Mouse (Mus musculus): ENCODE results near the gene Mpp3.

The Mpp3 gene

DNA sequence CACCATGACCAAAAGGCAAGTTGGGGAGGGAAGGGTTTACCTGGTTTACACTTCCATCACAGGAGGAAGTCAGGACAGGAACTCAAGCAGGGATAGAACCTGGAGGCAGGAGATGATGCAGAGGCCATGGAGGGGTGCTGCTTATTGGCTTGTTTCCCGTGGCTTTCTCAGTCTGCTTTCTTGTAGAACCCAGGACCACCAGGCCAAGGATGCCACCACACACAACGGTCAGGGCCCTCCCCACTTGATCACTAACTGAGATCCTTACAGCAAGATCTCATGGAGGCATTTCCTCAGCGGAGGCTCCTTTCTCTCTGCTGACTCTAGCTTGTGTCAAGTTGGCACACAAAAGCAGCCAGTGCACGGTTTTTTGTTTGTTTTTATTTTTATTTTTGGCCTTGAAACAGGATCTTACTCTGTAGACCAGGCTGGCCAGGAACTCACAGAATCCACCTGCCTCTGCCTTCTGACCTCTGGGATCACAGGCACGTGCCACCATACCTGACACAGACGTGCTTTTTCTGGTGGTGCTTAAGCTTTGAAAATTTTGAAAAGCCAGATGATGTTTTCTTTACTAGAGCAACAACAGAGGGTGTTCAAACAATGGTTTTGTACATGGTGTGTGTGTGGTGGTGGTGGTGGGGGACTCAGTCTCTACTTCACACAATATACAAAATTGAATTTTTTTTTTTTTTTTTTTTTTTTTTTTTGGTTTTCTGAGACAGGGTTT is at the start of gene Mpp3:
Gene Mpp3 (minus strand): TSS at position 375 of the 730 bp plus-strand sequence.
- DNase-seq (ENCODE audit: low read depth, low spot score) = no peak

DNA sequence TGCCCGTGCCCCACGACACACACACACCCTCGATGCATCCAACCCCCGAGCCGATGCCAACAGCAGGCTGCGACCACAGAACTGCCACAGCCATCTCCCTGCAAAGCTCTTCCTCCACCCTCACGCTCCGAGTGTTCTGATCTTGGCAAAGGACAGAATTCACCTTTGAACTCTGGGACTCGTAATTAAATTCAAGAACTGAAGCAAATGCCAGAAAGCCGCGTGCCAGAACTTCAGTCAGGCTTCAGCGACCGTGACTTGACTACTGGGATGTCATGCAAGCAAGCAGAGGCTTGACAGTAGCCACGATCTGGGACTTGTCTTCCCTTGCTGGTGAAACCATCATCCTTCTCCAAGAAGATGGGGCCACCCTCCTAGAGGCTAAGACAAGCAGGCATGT is 45.5 kb upstream of the Mpp3 start:
- DNase-seq (ENCODE audit: low read depth, low spot score) = no peak

DNA sequence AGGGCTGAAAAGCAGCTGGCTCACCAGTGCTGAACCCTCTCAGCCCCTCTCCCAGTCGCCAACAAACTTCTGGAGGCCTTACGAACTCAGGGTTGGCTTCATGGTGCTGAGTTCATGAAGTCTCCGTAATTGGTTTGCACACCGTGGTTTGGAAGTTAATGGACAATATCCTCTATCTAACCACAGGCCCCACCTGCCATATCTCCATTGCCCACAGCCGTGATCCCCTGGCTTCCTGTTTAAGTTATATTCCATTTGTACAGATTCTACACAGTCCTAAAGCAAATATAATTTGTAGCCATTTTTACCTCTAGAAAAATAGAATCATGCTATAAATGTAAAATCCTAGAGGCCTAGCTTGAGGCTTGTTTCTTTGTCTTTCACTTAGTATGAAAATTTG is 44.5 kb upstream of the Mpp3 start:
- DNase-seq (ENCODE audit: low read depth, low spot score) = no peak

DNA sequence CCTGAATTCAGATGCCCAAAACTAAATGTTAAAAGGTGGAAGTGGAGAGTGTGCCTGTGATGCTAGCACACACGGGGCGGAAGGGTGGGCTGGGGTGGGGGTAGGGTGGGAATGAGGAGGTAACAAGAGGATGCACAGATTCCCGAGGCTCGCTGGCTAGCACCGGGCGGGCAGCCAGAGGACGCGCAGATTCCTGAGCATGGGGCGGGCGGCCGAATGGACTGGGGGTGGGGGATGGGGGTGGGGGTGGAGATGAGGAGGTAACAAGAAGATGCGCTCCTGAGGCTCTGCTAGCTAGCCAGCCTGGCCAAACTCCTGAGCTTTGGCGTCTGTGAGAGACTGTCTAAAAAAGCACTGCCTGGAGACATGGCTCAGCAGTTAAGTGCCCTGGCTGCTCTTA is 42.2 kb upstream of the Mpp3 start:
- DNase-seq (ENCODE audit: low read depth, low spot score) = no peak

DNA sequence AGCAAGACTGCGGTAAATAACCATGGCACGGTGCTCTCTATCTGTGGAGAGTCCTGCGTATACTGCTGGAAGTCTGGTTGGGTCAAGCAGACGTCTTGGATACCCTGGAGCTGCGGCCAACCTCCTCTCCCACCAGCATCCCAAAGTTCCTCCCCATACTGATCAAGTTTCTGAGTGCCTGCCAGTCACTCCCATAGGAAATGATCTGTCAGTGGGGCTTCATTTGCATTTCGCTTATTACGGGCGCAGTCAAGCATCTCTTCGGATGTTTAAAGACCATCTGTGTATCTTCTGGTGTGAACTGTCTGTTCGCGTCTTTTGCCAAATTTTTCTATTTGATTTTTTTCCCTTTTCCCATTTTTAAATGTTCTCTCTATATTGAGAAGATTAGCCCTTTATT is 41.4 kb upstream of the Mpp3 start:
- DNase-seq (ENCODE audit: low read depth, low spot score) = no peak

DNA sequence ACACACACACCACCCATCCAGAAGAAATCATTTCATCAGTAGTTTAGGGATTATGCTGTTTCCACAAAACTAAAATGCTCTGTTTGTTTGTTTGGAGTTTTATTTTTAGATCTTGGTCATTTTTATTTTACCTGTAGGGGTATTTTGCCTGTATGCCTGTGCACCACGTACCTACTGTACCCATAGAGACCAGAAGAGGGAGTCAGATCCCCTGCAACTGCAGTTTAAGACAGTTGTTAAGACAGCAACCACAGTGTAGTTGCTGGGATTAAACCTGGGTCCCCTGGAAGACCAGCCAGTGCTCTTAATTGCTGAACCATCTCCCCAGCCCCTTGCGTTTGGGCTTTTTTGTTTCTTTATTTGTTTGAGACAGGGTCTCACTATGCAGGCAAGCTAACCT is 40.7 kb upstream of the Mpp3 start:
- DNase-seq (ENCODE audit: low read depth, low spot score) = no peak

DNA sequence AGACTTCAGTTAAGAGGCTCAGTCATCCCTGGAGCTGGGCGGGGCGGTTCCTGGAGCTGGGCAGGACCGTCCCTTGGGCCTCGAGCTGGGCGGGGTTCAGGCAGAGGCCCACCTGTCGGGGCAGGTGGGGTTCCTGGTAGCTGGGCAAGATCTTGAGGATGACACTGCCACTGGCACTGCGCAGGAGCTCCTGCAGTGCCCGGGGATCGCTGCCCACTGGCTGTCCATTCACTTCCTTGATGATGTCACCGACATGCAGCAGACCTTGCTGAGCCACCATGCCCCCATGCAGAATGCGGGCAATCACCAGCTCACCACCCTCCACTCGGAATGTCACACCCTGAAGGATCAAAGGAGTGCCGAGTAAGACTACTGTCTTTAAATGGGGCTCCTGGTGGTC is 34.8 kb upstream of the Mpp3 start:
- no peak for DNase-seq (ENCODE audit: low read depth, low spot score)

DNA sequence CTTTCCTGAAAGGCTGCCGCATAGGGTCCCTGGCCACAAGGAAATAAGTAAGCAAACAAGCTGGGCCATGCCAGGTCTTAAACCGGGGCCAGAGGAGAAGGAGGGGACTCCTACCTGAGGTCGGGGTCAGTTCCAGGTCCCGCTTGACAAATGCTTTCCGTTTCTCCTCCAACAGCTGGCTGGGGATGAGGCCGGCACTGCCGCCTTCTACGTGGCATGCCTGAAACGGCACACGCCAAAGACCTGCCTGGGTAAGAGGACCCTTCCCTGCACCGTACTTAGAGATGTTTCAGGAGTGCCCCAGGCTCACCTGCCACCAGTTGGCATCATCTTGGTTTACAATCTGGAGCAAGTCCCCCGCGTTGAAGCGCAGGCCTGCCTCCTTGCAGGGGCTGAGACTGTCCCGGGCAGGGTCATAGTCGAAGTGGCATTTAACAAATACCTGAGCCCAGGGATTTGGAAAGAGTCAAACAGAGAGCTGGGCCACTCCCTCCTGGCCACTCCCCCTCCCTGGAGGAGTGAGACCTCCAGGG is 33.7 kb upstream of the Mpp3 start:
- no peak for DNase-seq (ENCODE audit: low read depth, low spot score)

DNA sequence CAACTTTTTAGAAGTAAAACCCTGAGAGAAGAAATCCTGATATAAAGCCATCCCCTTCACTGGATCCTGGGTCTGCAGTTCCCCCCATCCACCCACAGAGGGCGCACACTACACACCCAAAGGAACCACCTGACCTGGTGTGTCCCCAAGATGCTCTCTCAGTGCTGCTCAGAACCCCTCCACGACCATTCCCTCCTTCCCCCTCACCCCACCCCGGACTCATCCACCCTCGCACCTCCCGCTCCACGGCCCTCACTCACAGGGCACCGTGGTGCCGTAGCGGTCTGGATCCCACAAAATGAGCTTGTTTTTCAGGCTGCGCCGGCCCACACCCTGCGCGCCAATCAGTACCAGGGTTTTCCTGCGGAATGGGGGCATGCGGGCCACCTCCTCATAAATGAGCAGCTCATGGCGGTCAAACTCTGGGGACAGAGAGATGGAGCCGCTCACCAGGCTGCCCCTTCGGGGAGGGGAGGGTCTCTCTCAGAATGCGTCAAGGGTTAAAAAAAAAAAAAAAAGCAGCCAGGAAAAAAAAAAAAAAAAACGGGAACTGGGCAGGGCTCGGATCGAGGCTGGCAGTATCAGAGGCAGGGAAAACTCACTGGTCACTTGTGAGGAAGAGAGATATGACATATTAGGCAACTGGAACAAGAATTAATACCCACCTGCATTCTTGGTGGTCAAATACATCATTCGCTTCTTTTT is 33.1 kb upstream of the Mpp3 start:
- DNase-seq (ENCODE audit: low read depth, low spot score) = peak; percentile 50

DNA sequence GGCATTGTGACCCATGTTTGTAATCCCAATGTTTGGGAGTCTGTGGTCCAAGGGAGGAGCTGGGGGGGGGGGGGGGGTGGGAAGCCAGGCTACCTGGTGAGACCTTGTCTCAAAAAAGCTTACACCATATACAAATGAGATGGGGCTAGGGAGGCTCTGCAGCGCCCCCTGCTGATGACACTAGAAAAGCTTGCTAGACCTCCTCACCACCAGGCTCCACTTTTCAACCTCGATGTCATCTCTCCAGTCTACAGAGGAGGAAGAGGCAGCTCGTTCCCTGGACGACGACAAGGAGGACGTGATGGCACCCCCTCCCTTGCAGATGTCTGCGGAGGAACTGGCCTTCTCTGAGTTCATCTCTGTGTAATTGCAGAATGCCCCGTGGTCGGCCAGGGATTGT is 25.6 kb upstream of the Mpp3 start:
- DNase-seq (ENCODE audit: low read depth, low spot score) = no peak

DNA sequence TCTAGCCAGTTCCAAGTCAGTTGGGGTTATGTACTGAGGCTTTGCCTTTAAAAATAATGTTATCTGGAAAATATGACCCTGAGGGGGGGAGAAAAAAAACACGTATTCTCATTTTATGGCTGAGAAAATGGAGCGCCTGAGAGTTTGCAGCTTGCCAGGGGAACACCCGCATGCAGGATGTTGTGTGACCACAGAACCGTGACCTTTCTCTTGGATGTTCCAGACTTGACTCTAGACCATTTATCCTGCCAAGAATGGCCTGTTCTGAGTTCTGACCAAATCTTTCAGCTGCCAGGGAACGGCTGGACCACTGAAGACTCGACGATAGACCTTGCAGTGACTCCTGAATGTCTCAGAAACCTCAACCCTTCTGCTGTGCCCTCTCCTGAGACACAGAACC is 24.9 kb upstream of the Mpp3 start:
- DNase-seq (ENCODE audit: low read depth, low spot score) = no peak

DNA sequence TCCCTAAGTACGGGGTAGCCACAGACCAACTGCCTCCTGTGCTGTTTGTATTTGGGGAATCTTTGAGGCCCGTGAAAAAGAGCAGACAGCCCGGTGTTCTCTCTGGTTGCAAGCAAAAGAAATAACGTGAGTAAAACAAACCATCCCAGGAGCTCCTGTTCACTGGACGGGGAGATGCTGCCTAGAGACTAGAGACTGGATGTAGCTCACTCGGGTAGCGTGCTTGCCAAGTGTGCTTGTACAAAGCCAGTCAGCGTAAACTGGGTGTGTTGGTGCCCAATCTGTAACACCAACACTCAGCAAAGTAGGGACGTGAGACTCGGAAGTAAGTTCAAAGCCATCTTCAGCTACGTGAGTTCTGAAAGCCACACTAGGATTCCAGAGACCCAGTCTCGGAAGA is 24.4 kb upstream of the Mpp3 start:
- DNase-seq (ENCODE audit: low read depth, low spot score) = no peak

DNA sequence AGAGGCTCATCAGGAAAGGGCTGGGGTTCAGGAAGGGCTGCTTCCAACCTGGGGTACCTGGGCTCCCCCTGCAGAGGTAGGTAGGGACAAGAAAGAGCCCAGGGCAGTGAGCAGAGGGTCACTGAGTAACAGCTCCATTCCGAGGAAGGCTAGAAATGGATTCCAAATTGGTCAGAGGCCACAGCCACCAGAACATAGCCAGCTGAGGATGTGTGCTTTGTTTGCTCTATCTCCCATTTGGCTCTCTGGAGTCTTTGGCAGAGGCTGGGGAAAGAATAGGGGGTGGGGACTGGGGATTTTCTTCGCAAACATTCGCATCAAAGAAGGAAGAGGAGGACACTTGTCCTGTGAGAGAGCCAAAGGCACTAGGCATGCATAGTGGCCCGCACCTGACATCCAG is 23.7 kb upstream of the Mpp3 start:
- DNase-seq (ENCODE audit: low read depth, low spot score) = no peak

DNA sequence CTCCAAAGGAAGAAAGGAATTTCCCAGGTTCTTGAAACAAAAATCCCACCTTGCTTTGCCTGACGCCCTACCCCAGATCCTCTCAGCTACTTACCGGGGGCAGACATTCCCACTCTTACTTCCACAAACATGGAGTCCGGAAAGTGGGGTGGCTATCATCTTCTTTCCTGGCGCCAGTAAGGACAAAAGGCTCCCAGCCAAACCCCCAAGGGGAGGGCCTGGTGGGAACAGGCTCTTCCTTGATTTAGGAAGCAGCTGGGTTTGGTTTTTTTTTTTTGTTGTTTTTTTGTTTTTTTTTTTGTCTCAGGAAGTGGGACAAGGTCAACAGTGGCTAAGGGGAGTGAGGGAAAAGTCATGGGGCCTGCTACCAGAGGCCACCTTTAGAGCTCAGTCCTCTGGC is 23.3 kb upstream of the Mpp3 start:
- DNase-seq (ENCODE audit: low read depth, low spot score) = no peak

DNA sequence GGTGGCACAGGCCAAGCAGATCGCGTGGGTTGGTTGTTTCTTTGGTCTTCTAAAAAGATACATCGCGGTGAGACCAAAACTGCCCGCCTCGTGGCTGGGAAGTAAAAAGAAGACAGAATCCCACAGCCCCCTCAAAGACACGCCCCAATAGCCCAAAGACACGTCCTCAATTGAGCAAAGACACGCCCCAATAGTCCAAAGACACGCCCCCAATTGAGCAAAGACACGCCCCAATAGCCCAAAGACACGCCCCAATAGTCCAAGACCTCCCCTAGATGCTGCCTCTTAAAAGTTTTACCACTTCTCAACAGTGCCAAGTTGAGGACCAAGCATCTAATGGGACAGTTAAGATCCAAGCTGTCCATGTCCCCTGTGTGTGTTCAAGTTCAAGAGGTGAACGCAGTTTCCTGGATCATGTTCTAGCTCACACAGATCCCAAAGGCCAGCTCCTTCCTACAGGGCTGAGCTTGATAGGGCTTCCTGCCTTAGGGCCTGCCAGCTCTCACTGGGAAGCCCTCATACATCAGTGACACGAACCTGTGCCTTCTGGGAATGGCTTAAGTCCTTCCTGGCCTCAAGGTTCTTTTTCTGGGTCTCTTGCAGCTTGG is 21.7 kb upstream of the Mpp3 start:
- no peak for DNase-seq (ENCODE audit: low read depth, low spot score)

DNA sequence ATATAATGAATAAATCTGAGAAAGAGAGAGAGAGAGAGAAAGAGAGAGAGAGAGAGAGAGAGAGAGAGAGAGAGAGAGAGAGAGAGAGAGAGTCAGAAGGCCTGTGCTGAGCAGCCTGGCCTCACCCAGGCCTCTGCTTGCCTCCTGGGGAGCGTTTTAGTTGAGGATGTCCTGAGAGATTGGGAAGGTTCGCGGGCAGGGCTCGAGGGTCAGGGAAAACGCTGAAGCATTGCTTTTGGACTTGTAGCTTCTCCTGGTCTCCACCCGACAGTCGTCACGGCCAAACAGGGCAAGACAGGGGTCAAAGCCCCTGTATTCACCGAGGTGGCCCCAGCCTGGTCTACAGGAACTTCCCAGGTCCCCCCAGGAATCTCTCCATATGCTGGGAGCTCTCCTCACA is 18.3 kb upstream of the Mpp3 start:
- no peak for DNase-seq (ENCODE audit: low read depth, low spot score)

DNA sequence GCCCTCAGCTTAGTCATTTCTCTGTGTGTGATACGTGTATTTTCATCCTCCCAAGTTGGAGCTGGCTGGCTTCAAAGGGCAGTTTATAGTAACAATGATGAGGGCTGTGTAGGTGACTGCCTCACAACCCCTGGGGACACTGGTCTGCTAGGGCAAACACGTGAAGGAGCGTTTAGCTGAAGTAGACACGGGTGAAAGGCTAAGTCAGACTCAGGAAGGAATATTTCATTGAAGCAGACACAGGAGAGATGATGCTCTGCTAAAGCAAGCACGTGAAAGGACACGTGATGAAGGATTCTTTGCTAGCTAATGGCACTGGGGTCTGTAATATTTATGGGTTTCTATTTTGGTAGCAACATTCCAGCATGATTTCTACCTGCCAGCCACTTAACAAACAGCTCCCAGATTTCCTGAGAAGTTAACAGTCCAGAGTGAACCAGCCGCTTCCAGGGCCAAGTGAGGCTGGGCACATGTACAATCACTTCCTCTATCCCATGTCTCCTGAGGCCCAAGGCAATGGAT is 16.5 kb upstream of the Mpp3 start:
- no peak for DNase-seq (ENCODE audit: low read depth, low spot score)

DNA sequence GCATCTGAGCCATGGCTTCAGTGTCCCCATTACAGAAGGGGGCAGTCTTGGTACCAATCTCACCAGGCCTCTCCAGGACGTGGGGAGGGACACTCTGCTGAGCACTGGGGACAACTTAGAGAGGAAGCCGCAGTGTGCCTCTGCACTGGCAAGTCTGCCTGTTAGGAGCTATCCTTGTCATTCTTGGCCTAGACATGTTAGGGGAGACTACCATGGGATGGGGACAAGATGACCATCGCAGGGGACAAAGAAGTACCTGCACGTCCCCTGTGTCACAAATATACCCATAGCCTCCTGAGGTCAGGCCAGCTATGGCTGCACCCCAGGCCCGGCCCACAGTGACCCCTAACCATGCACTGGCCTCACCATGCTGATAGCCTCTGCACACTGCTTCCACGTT is 15.1 kb upstream of the Mpp3 start:
- DNase-seq (ENCODE audit: low read depth, low spot score) = no peak

DNA sequence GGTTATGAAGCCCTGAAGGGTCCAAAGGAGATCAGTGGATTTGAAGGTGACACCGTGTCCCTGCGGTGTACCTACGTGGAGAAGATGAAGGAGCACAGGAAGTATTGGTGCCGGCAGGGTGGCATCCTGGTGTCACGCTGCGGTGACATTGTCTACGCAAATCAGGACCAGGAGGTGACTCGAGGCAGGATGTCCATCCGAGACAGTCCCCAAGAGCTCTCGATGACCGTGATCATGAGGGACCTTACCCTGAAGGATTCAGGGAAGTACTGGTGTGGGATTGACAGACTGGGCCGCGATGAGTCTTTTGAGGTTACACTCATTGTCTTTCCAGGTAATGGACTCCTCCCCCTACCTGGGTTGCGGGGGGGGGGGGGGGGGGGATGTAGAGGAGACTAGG is 14.7 kb upstream of the Mpp3 start:
- DNase-seq (ENCODE audit: low read depth, low spot score) = no peak

DNA sequence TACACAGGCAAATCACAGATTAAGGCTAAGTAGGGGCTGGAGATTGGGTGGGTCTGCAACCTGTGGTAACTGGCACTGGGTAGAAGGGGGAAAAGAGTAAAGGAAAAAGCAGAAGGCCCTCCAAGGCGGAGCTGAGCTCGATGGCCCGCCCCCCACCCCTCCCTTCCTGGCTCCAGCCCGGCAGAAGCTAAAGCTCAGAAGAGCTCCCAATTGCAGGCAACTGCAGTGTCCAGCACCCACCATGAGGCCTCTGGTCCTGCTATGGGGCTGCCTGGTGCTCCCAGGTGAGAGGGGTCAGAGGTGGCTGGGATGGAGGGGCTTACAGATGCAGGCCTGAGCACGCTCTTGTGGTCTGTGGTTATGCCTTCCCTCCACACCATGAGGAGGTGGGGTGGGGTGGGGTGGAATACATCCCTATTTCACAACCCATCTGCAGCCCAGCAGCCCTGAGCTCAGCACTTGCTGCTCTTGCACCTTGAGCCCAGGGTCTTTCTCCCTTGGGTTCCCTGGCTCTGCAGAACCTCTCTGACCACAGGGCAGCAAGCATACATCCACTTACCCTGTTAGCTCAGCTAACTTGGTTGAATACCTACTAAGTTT is 13.2 kb upstream of the Mpp3 start, which contains the start of gene Cd300lg:
Gene Cd300lg (plus strand): TSS at position 160 of the 600 bp plus-strand sequence.
- DNase-seq (ENCODE audit: low read depth, low spot score) = no peak

DNA sequence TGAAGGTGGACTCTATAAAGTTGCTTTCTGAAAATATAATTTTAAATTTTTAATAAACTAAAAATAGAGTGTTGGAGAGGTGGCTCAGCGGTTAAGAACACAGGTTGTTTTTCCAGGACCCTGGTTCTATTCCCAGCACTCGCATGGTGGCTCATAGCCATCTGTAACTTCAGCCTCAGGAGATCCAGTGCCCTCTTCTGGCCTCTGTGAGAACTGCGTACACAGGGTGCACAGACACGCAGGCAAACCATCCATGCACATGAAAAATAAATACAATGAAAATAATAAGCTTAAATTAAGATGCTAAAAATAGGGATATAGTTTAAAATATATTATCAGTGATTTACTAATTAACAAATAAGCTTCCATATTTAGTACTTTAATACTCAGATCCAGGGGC is 12.4 kb upstream of the Mpp3 start:
- no peak for DNase-seq (ENCODE audit: low read depth, low spot score)

DNA sequence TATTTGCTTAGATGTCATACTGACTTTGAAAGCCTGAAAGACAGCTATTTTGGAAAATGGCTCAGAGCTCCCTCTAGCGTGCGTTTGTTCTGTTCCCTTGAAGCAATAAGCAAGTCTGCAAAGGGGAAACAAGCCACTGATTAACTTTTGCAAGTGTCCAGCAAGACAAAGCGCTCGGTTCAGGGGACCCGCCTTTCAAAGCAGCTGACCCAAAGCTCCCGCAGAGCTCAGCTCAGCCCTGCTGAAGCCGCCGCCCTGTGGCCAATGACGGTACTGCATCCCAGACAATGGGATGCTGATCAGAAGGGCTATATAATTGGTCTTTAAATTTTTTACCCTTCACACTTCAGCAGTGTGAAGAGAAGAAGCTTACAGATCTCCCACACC is 11.9 kb upstream of the Mpp3 start:
- peak; percentile 41 for DNase-seq (ENCODE audit: low read depth, low spot score)

Data from retina, adult 2 months (tissue).